Mouse (Mus musculus) regulatory T cell (primary cell): ENCODE data around the gene Iqcf6.
"Not testable (repeated sequence)": the region's sequence is repeated elsewhere in the genome, so short reads cannot be mapped to it uniquely, and the experiment has no call there.

Experiments used
- in situ Hi-C: fragments of 300-600 bp; cut with MboI, MseI; formaldehyde crosslinking; loops from one replicate; pipeline ENCODE4 v1.15.1; 2025; ENCODE audit warnings: high pct_unique_total_duplicates

The Iqcf6 gene

GRCm38 (mm10) chr9:106626282-106626681, at the start of gene Iqcf6:
Gene Iqcf6, plus strand, starts transcription at chr9:106626582.
- in situ Hi-C loops: no loop called here

GRCm38 (mm10) chr9:106580016-106580415, 46.4 kb upstream of the Iqcf6 start:
- in situ Hi-C loops: no loop called here

GRCm38 (mm10) chr9:106582552-106582951, 43.8 kb upstream of the Iqcf6 start:
- in situ Hi-C loops: no loop called here

GRCm38 (mm10) chr9:106592158-106592557, 34.2 kb upstream of the Iqcf6 start:
- in situ Hi-C loops: no loop called here

- in situ Hi-C loops: loop anchor here (5.0 kb wide), 1 partner anchor 57 kb away; no protein-coding TSS in a partner anchor
These were observed 31.0 kb upstream of the Iqcf6 start for GRCm38 (mm10) chr9:106595402-106595801.

- in situ Hi-C loops: loop anchor here (5.0 kb wide), 1 partner anchor 56 kb away; no protein-coding TSS in a partner anchor
These were observed 30.5 kb upstream of the Iqcf6 start for GRCm38 (mm10) chr9:106595836-106596235.

GRCm38 (mm10) chr9:106598466-106598865, 27.9 kb upstream of the Iqcf6 start:
- in situ Hi-C loops: loop anchor here (5.0 kb wide), 1 partner anchor 54 kb away; no protein-coding TSS in a partner anchor

- in situ Hi-C loops: no loop called here
These were observed 25.8 kb upstream of the Iqcf6 start for GRCm38 (mm10) chr9:106600546-106600945.

GRCm38 (mm10) chr9:106610727-106611126, 15.7 kb upstream of the Iqcf6 start:
- in situ Hi-C loops: no loop called here

GRCm38 (mm10) chr9:106613951-106614350, 12.4 kb upstream of the Iqcf6 start:
- in situ Hi-C loops: no loop called here

- in situ Hi-C loops: no loop called here
These were observed 11.8 kb upstream of the Iqcf6 start for GRCm38 (mm10) chr9:106614616-106615015.

GRCm38 (mm10) chr9:106616306-106616705, 10.1 kb upstream of the Iqcf6 start:
- in situ Hi-C loops: no loop called here

GRCm38 (mm10) chr9:106617496-106617895, 8.9 kb upstream of the Iqcf6 start:
- in situ Hi-C loops: no loop called here

GRCm38 (mm10) chr9:106627796-106628195, 1.4 kb downstream of the Iqcf6 start:
- in situ Hi-C loops: not testable (repeated sequence)

GRCm38 (mm10) chr9:106632185-106632584, 5.8 kb downstream of the Iqcf6 start:
- in situ Hi-C loops: no loop called here

- in situ Hi-C loops: no loop called here
These were observed 11.8 kb downstream of the Iqcf6 start for GRCm38 (mm10) chr9:106638154-106638553.

GRCm38 (mm10) chr9:106641346-106641745, 15.0 kb downstream of the Iqcf6 start:
- in situ Hi-C loops: no loop called here

GRCm38 (mm10) chr9:106643128-106643527, 16.7 kb downstream of the Iqcf6 start:
- in situ Hi-C loops: no loop called here

GRCm38 (mm10) chr9:106643787-106644186, 17.4 kb downstream of the Iqcf6 start:
- in situ Hi-C loops: no loop called here

GRCm38 (mm10) chr9:106645684-106646271, 19.4 kb downstream of the Iqcf6 start:
- in situ Hi-C loops: no loop called here

- in situ Hi-C loops: no loop called here
These were observed 20.8 kb downstream of the Iqcf6 start for GRCm38 (mm10) chr9:106647226-106647625.

GRCm38 (mm10) chr9:106652720-106653119, 26.3 kb downstream of the Iqcf6 start:
- in situ Hi-C loops: loop anchor here (5.0 kb wide), 1 partner anchor 55 kb away; no protein-coding TSS in a partner anchor

- in situ Hi-C loops: no loop called here
These were observed 29.7 kb downstream of the Iqcf6 start, which contains the start of gene Grm2 for GRCm38 (mm10) chr9:106655884-106656720. Gene Grm2, minus strand, starts transcription at chr9:106656082.
